Mouse (Mus musculus) E14TG2a.4 (cell line): ENCODE data around the gene Ppp1r16b.

ENCODE experiments used
- H3K27me3 ChIP-seq: 2 replicates; pipeline ENCODE4 v1.6.1; 2014; ENCODE audit warnings: low read length, control low read depth; ENCODE audit not compliant: insufficient read depth
- H3K36me3 ChIP-seq: 2 replicates; pipeline ENCODE4 v1.6.1; 2014; ENCODE audit warnings: low read length, control low read depth; ENCODE audit not compliant: insufficient read depth
- H3K4me1 ChIP-seq: replicated peaks from 2 replicates; pipeline ENCODE4 v1.6.1; 2014; ENCODE audit warnings: low read depth, low read length, control low read depth
- H3K4me3 ChIP-seq: replicated peaks from 2 replicates; pipeline ENCODE4 v1.5.1; 2014; ENCODE audit warnings: mild to moderate bottlenecking, low read length
- H3K9me3 ChIP-seq: 2 replicates; pipeline ENCODE4 v1.6.1; 2014; ENCODE audit warnings: low read length, control low read depth
- CTCF ChIP-seq: conservative IDR thresholded peaks from 2 replicates; pipeline ENCODE4 v1.5.1; 2014; ENCODE audit warnings: low read length
- NANOG ChIP-seq: IDR thresholded peaks from 2 replicates; pipeline ENCODE4 v1.6.1; 2014; ENCODE audit warnings: borderline replicate concordance, low read length, mixed read lengths
- POU5F1 ChIP-seq: IDR thresholded peaks from 2 replicates; pipeline ENCODE4 v1.6.1; 2014; ENCODE audit warnings: low read length, borderline replicate concordance

Gene Ppp1r16b

DNA sequence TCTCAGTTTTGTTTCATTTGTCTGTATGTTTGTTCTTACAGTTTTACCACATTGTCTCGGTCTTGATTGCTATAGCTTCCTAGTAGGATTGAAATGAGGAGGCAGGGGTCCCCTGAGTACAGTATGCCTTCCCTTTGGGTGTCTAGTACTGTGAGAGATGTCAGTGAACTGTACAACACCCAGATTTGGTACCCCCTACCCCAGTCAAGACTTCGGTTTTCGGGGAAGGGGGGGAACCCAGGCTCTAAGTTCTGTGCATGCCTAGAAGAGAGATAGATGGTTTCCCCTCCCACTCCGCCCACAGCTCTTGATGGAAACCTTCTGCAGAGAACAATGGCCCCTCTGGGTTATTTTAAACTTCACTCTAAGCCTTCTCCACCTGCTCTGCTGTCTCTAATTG lies at the start of gene Ppp1r16b:
Ppp1r16b (plus strand) TSS at position 301 of the 400 bp plus-strand sequence.
- H3K4me1 ChIP-seq: peaks cover 29% of the 10 kb centered on the region
- peaks cover 56% of the 10 kb centered on the region for H3K27me3 ChIP-seq
- no peaks in the 10 kb centered on the region for H3K36me3 ChIP-seq
- TF ChIP-seq NANOG: no peak
- TF ChIP-seq CTCF: no peak
- no peak for TF ChIP-seq POU5F1
- no peaks in the 10 kb centered on the region for H3K9me3 ChIP-seq
- no peak within 1 kb of the TSS for H3K4me3 ChIP-seq

DNA sequence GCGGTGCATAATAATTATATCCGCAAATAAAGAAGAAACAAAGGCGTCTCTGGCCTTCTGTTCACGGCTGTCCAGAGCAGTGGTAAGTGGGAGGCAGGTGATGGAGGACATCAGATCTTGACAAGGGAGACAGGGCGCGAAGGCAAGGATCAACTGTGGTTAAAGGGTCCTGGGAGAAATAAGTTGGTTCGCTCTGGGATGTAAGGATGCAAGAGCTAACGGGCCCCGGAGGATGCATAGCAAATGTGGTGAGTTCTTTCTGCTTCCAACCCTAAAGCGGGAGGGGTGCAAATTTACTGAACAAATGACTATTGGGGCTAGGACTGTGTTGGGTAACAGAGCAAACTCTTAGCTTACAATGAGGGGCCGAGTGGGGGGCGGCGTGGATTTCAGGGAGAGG lies 49.5 kb upstream of the Ppp1r16b start:
- Histone ChIP-seq H3K4me3 (peak overlapping the region; percentile 60), H3K36me3 (no peaks in the 10 kb centered on the region), H3K9me3 (peaks cover 15% of the 10 kb centered on the region), H3K27me3 (peaks cover 98% of the 10 kb centered on the region), H3K4me1 (peaks cover 45% of the 10 kb centered on the region)
- TF ChIP-seq POU5F1 (no peak), CTCF (no peak), NANOG (no peak)

- Histone ChIP-seq H3K36me3 (no peaks in the 10 kb centered on the region), H3K4me3 (peak overlapping the region; percentile 60), H3K9me3 (peaks cover 15% of the 10 kb centered on the region), H3K27me3 (peaks cover 98% of the 10 kb centered on the region), H3K4me1 (peaks cover 42% of the 10 kb centered on the region)
- TF ChIP-seq NANOG (no peak), CTCF (no peak), POU5F1 (no peak)
Measured at GRCm38 (mm10) chr2:158616296-158616695, 48.9 kb upstream of the Ppp1r16b start.

- Histone ChIP-seq H3K4me1 (peaks cover 37% of the 10 kb centered on the region), H3K36me3 (no peaks in the 10 kb centered on the region), H3K27me3 (peaks cover 98% of the 10 kb centered on the region), H3K9me3 (peaks cover 15% of the 10 kb centered on the region), H3K4me3 (0 out of 2 replicates have a peak overlapping the region, but pooled peaks have one; percentile 29)
- TF ChIP-seq CTCF: no peak
- no peak for TF ChIP-seq POU5F1
- no peak for TF ChIP-seq NANOG
Measured at GRCm38 (mm10) chr2:158616790-158617189, 48.4 kb upstream of the Ppp1r16b start.

DNA sequence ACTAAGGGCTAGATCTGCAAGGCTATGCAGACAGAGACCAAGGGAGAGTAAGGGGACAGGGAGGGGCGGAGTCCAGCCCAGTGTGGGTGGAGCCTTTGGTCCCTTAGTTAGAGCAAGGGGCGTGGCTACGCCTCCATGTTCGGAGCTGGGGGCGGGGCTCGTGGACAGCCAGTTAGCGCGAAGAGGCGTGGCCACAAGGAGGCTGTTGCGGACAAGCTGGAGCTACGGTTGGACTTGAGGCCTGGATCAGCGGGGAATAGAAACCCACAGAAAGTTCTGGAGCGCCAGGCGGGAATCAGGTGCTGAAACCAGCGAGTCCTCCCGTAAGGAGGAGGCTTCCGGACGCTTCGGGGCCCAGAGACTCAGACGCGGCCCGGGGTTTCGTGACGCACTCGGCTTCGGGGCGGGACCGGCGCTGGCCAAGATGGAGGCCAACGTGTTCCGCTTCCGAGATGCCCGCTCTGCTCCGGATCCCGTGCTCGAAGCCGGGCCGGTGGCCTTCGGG lies 40.4 kb upstream of the Ppp1r16b start, which contains the start of gene Actr5:
Actr5 (plus strand) TSS at position 171 of the 505 bp plus-strand sequence.
- Histone ChIP-seq H3K4me1 (peaks cover 19% of the 10 kb centered on the region), H3K4me3 (peak within 1 kb of the TSS; percentile 93), H3K36me3 (peaks cover 38% of the 10 kb centered on the region), H3K9me3 (no peaks in the 10 kb centered on the region), H3K27me3 (peaks cover 30% of the 10 kb centered on the region)
- no peak for TF ChIP-seq POU5F1
- no peak for TF ChIP-seq NANOG
- TF ChIP-seq CTCF: no peak

DNA sequence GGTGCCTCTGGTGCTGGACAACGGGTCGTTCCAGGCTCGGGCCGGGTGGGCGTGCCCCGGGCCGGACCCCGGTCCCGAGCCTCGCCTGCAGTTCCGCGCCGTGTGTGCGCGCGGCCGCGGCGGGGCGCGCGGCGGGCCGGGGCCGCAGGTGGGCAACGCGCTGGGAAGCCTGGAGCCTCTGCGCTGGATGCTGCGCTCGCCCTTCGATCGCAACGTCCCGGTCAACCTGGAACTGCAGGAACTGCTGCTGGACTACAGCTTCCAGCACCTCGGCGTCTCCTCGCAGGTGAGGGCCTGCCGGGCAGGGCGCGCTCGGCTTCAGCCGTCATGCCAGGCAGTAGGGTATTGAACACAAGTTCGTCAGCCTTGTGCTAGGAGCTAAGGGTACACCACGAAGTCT lies 40.0 kb upstream of the Ppp1r16b start:
- Histone ChIP-seq H3K9me3 (no peaks in the 10 kb centered on the region), H3K27me3 (peaks cover 25% of the 10 kb centered on the region), H3K4me3 (peak overlapping the region; percentile 93), H3K4me1 (peaks cover 19% of the 10 kb centered on the region), H3K36me3 (peaks cover 43% of the 10 kb centered on the region)
- no peak for TF ChIP-seq NANOG
- 0 out of 2 replicates have a peak, but pooled peaks have one; percentile 9 for TF ChIP-seq CTCF

DNA sequence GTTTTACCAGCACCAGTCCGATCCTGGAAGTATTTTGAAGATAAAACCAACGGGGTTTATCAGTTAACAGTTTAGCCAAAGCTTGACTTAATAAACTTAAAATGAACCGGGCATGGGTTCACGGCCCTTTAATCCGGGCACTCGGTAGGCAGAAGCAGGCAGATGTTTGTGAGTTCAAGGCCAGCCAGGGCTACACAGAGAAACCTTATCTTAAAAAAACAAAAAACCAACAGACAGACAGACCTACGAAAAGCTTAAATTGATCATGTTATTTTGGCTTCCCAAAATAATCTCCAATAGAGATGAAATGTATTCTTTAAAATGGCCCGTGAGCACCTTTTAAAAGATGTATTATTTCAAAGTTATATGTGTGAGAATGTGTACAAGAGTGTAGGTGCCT lies 39.5 kb upstream of the Ppp1r16b start:
- H3K4me3 ChIP-seq: peak overlapping the region; percentile 93
- H3K27me3 ChIP-seq: peaks cover 21% of the 10 kb centered on the region
- no peak for TF ChIP-seq POU5F1
- no peak for TF ChIP-seq NANOG
- no peak for TF ChIP-seq CTCF
- no peaks in the 10 kb centered on the region for H3K9me3 ChIP-seq
- H3K36me3 ChIP-seq: peaks cover 48% of the 10 kb centered on the region
- peaks cover 20% of the 10 kb centered on the region for H3K4me1 ChIP-seq

GRCm38 (mm10) chr2:158628858-158629257 lies 36.3 kb upstream of the Ppp1r16b start:
- Histone ChIP-seq H3K27me3 (no peaks in the 10 kb centered on the region; the same call in 1 of the 2 replicates), H3K9me3 (no peaks in the 10 kb centered on the region), H3K36me3 (peaks cover 79% of the 10 kb centered on the region), H3K4me3 (no peak overlapping the region), H3K4me1 (peaks cover 27% of the 10 kb centered on the region)
- no peak for TF ChIP-seq NANOG
- no peak for TF ChIP-seq POU5F1
- TF ChIP-seq CTCF: peak; percentile 38

DNA sequence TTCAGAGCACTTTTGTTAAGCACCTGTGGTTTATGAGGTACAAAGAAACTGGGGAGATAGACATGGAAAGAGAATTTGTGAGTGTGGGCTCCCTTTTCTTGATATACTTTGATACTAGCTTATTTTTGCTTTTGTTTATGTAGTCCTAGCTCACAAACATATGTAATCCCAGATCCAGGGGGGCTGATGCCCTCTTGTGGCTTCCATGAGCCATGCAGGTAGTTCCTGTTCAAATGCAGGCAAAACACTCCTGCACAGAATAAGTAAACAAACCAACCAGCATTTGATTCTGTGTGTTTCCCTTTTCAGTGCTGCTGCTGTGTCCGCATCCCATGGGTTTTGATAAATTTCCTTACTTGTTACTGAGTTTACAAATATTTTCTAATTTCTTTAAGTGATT lies 35.8 kb upstream of the Ppp1r16b start:
- H3K9me3 ChIP-seq: no peaks in the 10 kb centered on the region
- no peak overlapping the region for H3K4me3 ChIP-seq
- H3K36me3 ChIP-seq: peaks cover 84% of the 10 kb centered on the region
- no peaks in the 10 kb centered on the region; the same call in 1 of the 2 replicates for H3K27me3 ChIP-seq
- peaks cover 26% of the 10 kb centered on the region for H3K4me1 ChIP-seq
- TF ChIP-seq CTCF (peak; percentile 68), NANOG (no peak), POU5F1 (no peak)
